Mouse (Mus musculus) spleen, embryonic (tissue): ENCODE measurements around the gene Kl.

Experiments
- CTCF ChIA-PET: fragments of 350-600 bp; sonication (Branson Sonifier 250); formaldehyde crosslinking; loops from one replicate; lab custom pipeline; 2022; lab: Charles Lee

The Kl gene

DNA sequence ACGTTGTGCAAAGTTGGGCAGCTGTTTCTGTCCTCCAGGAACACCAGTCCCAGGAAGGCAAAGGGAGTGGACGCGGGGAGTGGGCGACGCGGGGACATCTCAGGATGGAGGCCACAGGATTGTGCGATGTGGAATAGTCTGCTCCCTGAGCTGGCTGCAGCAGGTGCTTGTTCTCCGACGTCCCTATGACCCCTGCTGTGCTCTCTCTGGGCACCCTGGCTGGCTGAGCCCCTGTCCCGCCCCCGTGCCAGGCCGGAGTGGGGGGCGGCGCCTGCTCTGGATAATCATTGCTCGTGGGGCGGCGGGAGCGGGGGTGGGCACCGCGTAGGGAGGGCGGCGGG is at the start of gene Kl:
Kl (plus strand) TSS at position 280 of the 341 bp plus-strand sequence.
- CTCF ChIA-PET: no interaction called here

DNA sequence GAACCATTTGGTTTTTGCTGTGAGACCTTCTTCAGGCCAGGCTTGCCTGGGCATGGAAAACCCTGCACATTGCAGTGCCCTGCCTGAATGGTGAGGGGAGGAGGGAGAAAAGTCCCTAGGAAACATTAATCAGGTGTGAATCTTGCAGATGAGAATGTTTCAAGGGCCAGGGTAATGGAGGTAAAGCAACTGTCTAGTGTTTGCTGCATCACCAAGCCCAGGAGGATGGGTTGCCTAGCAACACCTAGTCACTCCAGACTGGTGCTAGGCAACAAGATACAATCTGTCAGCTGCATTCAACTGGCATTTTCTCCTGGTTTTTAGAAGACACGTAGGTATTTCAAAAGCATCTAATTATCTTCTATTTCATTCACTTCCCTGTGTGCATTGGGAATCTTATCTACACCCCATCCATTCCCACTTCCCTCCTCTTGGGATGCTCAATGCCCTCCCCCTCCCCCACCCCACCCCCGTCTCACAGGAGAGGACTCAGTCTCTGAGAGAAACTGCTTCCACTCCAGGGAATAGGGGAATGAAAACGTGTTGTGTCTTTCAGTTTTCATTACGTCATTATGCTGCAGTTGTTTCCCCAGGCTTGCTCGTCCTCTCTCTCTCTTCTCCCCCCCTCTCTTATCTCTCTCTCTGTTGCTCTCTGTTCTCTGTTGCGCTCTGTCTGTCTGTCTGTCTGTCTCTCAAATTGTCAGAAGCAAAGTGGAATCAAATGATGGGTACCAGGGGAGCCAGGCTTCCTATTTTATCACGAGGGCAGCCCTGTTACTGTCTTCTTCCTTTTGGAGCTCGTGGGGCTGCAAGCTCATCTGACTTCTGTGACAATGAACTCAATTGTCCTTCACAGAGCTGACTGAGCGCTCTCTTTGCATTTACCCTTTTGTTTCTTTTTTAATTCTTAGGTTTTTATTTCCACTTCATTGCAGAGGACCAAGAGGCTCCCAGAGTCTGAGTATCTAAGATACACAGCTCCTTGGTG is 46.1 kb upstream of the Kl start:
- CTCF ChIA-PET: no interaction called here

DNA sequence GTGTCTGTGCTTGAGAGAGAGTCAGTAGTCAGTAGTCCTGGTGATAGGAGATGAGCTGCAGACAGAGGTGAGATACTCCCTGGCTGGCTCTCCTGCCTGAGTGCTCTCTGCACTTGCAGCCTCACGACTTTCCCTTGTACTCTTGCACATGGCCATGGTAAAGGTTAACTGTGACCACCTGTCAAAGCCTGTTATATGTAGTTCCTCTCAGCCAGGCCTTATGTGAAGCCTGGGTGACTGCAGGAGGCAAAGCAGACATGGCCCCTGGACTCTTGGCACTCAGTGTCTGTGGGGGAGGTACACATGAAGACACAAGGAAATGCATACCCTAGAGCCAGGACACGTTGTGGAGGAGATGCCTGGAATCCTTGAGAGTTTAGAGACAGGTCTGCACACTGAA is 40.3 kb upstream of the Kl start:
- CTCF ChIA-PET: no interaction called here

DNA sequence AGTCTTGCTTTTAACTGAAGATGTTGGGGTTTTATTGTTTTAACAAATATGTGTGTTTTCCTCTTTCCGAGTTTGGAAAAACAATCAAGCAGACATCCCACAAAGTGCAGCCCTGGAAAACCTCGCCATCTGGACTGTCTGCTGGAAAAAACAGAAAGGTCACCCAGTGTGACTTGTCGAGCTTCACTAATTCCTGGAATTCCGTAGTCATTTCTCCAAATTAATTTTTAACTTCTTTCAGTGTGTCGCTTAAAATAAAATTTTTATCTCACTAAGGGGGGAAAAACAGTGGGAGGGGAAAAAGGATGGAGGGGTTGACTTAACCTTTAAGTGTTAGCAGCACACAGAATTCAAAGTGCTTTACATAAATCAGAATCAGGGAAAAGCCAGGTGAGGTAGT is 39.8 kb upstream of the Kl start:
- CTCF ChIA-PET: no interaction called here

DNA sequence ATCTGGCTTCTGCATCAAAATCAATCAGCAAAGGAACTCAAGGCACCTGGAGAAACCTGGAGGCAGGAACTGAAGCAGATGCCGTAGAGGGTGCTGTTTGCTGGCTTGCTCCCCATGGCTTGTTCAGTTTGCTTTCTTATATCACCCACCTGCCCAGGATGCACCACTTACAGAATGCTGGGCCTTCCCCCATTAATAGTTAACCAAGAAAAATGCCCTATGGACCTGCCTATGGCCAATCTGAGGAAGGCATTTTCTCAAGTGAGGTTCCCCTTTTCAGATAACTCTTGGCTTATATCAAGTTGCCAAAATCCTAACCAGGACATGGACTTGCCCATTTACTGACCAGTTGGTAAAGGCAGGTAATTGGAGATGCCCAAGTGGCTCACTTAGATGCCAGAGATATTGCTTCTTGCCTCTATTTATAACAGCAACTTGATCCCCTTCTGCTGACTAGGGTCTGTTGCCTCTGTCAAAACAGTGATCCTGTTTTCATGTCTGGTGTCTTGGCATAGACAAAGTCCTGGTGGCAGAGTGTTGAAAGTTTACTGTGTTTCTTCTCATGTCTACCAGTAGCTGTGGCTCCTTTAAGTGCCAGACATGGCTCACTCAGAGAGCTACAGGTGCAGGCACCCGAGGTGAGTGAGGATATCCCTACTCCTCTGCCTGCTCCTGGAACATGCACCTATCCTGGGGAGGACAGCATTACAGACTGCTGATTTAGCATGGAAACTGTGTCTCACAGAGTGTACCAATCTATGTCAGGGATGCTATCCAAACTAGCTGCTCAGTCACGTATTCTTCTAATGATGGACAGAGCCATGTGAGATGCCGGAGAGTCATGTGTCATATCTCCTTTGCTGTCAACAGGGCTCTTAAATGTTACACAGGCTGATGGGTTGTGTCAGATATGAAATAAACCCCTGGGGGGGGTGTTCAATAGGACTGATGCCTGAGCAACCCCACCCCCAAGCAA is 37.0 kb upstream of the Kl start:
- CTCF ChIA-PET: no interaction called here

DNA sequence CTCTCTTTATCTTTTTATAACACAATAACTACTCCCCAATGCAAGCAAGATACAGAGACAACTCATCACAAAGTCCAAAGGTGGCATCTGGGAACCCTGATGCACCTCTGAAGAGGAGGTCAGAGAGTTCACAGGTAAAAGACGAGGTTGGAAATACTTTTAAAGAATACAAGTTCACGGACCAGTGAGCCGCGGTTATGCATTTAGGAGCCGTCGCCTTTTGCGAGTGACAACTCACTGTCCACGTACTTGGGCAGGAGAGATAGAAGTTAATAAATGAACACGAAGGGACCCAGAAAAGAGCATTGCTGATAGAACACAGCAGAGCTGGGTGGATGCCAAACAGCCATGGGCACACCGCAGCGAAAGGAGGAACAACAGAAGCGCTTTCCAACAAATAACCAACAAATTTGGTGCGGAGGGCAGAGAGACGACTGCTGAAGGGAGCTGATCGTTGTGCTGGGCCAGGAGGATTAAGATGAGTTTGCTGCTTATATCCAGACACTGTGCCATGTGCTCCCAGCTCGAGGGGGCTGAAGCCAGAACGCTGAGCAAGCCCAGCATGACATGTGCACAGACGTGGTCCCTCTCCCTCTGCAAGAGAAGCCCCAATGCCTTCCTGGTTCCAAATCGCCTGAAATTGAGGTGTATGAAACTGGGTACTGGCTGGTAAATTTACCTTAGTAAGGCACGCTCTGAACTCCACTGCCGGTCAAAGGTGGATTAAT is 35.1 kb upstream of the Kl start:
- CTCF ChIA-PET: no interaction called here

DNA sequence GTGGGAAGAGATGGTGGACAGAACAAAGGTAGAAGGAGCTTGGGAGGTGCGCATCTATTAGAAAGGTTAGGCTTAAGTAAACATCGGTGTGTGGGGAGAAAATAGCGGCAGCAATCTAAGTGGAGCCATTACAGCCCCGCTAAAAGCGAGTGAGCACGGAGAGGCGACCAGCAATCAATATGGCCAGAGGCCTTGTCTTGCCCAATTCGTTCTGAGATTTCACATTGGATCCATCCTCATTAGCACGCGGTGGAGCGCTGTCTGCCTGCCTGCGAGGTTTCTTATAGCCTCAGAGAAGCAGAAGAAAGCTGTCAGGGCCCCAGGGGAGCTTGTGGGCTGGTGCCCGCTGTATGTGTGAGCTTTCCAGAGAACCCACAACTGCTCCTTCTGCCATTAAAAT is 33.8 kb upstream of the Kl start:
- CTCF ChIA-PET: interaction anchor here (0.7 kb wide), 1 partner anchor 78 kb away, joined by 4 read pairs; no protein-coding TSS in a partner anchor

DNA sequence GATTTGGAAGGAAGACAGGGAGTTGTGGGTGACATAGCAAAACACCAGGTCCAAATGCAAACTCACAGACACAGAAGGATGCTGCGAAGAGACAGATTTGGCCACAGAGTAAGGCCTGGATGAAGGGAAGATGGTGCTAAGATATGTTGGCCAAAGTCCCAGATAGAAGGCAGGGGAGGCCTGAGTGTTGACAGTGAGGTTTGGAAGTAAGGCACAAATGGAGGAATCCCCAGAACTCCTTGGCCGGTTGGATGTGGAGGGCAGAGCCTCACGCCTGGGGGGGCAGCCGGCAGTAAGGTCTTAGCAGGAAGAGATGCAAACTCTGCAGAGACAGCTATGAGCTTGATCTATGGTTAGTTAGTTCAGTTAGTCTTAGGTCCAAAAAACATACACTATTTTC is 33.1 kb upstream of the Kl start:
- CTCF ChIA-PET: interaction anchor here (0.6 kb wide), 1 partner anchor 406 kb away, joined by 4 read pairs; no protein-coding TSS in a partner anchor

DNA sequence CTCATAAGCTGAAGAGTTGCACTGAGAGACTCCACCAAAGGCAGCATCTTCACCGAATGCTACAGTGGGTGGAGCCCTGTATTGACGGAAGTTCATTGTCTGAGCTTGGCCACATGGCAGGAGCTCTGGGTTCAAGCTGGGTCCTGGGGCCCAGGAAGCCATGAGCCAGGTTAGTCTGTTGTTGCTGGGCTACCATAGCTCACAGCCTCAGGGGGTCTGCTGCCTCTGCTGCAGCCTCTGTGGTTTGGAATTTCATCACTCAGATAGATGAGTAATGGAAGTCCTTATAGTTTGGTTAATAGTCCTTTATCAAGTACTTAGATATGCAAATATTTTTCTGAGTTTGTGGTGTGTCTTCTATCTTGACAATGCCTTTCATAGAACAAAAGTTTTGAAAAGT is 32.4 kb upstream of the Kl start:
- CTCF ChIA-PET: interaction anchor here (0.6 kb wide), 1 partner anchor 407 kb away, joined by 4 read pairs; no protein-coding TSS in a partner anchor

DNA sequence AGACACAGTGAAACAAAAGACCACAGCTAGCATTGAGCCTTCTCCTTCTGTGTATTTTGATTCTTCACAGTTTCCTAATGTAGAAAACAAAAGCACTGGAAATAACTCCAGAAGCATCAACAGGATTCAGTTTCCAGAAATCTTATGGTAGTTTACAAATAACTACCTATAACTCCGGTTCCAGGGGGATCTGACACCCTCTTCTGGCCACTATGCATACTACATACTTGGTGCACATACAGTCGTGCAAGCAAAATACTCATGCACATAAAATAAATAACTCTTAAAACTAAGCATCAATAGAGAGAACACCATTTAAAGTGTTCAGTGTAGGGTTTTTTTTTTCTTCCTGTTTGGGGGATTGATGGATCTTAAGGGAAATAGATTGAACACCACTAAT is 23.0 kb upstream of the Kl start:
- CTCF ChIA-PET: no interaction called here

DNA sequence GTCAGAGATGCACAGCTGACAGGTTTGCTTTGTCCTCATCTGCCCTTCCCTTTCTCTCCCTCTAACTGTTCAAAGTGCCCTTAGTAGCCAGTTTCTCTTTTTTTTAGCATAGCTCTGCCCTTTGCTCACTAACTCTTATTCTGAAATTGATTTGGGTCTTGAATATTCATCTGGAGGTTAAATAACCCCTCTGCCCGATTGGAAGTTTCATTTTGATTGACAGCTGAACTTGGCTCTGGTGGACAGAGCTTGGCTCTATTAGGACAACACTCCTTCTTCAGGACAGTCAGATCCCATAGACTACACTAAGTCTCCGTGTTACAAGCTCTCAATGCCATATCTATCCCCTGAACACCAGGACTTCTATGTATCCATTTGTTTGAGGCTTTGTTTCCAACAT is 19.8 kb upstream of the Kl start:
- CTCF ChIA-PET: no interaction called here

DNA sequence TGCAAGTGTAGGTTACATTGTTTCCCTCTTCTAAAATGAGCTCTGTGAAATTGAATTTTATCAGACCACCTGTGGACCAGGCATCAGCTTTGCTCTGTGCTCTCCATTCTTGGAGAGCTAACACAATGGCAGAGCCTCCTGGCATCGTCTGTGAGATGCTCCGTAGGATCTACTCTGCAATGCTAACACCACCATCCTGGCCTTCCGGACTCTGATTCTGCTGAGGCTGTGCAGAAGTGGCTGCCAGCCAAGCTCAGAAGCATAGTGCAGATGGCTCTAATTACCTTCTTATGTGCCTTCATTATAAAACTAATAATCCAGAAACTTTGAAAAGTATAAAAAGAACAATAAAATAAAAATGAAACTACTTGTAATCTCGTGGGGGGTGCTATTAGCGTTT is 16.2 kb upstream of the Kl start:
- CTCF ChIA-PET: no interaction called here

DNA sequence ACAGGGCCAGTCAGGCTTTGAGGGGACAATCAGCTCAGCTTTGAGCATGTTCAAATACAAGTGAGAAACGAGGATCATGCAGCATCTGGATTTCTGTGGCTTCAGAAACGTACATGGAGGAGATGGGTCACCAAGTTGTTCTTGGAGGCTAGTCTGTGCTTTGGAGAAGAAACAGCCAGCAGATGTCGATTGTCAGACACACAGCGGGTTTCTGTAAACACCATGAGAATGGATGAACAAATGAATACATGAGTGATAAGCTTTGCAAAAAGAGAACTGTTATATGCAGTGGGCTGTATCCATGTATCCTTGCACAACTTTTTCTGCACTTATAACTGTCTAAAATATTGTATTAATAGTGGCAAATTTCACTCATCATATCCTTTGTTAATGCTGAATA is 15.6 kb upstream of the Kl start:
- CTCF ChIA-PET: no interaction called here

DNA sequence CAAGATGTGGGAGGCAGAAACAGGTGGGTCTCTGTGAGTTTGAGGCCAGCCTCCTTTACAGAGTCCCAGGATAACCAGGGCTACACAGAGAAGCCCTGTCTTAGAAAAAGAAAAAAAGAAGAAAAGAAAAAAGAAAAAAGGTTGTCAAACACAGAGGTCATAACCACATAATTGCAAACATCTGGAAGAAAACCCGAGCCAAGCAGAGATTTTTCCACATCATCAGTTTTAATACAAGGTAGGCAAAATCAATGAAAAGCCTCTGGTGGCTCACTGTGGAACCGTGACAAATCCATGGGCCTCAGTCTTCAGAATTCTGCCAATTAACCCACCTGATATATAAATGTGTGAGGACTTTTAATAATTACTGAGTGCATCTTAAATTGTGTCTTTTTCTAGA is 14.9 kb upstream of the Kl start:
- CTCF ChIA-PET: no interaction called here

DNA sequence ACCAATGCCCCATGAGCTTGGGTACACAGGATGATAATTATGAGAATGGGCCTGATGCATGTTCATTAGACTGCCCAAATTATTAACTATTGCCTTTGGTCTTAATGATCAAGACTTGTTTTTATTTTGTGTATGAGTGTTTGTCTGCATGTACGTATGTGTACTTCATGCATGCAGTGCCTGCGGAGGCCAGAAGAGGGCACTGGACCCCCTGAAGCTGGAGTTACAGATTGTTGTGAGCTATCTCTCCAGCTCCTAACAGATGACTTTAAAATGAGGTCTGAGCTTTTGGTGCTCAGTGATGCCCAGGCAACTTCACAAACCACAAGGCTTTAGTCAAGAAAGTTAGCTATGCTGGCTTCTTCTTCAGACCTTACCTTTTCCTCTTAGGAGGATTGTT is 6.8 kb upstream of the Kl start:
- CTCF ChIA-PET: no interaction called here

DNA sequence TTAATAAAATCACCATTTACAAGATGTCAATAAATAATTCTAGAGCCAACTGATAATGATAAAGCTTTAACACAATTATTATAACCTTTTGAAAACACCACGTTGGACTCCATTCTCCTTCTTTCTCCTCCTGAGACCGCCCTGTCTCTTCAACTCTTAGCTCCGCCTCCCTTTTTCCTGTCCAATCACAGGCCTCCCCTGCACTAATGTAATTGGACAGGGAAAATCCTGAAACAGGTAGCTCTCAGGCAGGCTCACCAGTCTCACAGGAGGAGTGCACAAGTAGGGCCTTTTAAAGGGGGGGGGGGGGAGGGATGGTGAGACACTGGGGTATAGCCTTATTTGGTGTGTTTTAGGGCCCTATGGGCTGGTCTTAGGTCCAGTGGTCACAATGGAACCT is 3.3 kb upstream of the Kl start:
- CTCF ChIA-PET: no interaction called here

DNA sequence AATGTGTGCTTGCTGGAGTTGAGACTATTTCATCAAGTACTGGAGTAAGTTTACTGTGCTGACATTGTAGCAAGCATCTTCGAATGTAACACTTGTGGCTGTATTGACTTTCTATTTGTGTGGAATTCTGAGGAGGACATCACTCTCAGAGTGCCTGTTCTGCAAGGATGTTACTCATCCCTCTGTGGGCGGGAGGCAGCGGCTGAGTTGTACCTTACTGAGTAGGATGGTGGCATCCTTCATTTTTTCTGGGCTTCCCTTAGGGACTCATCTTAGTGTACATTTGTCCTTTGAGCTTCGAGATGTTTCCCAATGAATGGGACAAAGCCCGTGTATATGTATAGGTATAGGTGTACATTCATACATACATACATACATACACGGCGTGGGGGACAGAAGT is 1.1 kb upstream of the Kl start:
- CTCF ChIA-PET: no interaction called here

DNA sequence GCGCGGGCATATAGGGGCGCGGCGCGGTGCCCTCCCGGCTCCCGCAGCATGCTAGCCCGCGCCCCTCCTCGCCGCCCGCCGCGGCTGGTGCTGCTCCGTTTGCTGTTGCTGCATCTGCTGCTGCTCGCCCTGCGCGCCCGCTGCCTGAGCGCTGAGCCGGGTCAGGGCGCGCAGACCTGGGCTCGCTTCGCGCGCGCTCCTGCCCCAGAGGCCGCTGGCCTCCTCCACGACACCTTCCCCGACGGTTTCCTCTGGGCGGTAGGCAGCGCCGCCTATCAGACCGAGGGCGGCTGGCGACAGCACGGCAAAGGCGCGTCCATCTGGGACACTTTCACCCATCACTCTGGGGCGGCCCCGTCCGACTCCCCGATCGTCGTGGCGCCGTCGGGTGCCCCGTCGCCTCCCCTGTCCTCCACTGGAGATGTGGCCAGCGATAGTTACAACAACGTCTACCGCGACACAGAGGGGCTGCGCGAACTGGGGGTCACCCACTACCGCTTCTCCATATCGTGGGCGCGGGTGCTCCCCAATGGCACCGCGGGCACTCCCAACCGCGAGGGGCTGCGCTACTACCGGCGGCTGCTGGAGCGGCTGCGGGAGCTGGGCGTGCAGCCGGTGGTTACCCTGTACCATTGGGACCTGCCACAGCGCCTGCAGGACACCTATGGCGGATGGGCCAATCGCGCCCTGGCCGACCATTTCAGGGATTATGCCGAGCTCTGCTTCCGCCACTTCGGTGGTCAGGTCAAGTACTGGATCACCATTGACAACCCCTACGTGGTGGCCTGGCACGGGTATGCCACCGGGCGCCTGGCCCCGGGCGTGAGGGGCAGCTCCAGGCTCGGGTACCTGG is 488 bp downstream of the Kl start:
- CTCF ChIA-PET: no interaction called here

DNA sequence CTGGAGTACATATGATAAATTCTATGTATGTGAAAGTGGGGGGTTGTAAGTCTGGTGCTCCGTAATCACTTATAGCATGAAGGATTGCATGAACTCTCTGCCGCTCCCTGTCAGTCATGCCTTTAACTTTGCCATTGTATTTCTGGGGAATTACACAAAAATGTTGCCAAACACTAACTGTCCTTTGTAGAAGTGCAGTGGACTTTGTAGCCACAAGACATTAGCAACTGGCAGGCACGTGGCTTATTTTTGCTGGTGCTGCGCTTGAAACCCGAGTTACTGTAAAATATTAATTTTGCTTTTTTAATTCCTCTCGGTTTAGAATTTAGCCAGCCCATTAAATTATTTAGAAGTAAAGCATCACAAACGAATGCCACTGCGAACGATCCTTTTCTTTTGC is 2.4 kb downstream of the Kl start:
- CTCF ChIA-PET: no interaction called here

DNA sequence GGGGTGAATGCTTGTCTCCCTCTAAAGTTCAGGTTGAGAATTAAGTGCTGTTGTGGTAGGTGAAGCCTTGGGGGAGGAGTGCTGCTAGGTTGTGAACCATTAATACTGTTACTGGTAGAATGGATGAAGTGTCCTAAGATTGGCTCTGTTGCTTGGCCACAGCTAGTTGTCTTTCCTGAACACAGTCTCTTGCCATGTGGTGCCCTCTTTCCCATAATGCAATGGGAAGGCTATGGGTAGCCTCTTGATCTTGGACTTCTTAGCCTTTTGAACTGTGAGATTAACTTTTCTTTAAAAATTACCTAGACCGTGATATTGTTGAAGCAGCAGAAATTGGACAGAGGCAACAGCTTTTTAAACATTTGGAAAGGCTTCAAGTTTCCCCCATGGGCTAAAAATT is 7.5 kb downstream of the Kl start:
- CTCF ChIA-PET: no interaction called here

DNA sequence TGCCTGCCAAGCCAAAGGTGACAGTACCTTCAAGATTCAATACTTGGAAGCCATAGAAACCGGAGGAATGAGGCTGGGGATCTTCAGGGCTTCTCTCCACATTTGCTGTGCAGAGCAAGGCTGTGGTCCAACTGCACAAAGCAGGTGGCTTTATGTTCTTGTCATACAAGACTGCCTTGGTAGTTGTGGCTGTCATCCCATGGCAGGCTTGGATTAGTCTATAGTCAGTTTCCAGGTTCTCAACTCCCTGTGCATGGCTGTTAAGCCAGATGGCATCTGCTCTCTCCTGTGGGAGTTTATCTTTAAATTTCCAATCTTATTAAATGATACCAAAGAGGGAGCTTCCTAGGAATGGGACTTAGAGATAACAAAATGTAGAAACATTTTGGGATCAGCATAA is 9.2 kb downstream of the Kl start:
- CTCF ChIA-PET: no interaction called here
